Mouse (Mus musculus): ENCODE measurements at regions not wholly inside any gene's neighbourhood (a gene's known extent, or its start where the extent isn't known, plus 50 kb on each side); places are given as distances from the start of the nearest gene placed in this dataset.

DNA sequence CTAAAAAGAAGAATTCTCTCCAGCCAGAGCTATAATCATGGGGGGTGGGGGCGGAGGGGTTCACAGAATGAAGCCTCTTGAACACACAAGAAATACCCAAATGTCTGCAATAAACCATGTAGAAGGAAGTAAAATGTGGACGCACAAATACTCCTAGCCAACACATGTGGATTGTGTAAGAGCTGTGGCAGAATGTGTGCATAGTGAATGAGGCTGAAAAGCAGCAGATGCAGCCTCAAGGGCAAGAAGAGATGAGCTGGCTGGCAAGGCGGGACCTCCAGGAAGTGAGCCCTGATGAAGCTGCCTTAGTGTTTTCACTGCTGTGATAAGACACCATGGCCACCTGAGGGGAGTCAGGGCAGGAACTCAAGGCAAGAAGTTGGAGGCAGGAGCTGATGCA lies 53.3 kb upstream of the Arhgap28 start:
- H3K9me3 ChIP-seq (ENCODE audit: control insufficient read depth, low read length), result no peaks in the 10 kb centered on the region
- ATAC-seq (ENCODE audit: insufficient read depth), result no peak
- WGBS (ENCODE audit: insufficient replicate concordance), result 42% methylated on average over 3 of the region's 3 CpGs
- H3K4me2 ChIP-seq (ENCODE audit: low read depth), result no peak overlapping the region
- TF ChIP-seq EP300 (IDR thresholded peaks at IDR 0.05; ENCODE audit: low read depth) (no peak), CTCF (IDR thresholded peaks at IDR 0.05; ENCODE audit: low read depth) (no peak)
- no peak for DNase-seq (ENCODE audit: low read depth in 3 of 3, low spot score in 3 of 3)
- no peak overlapping the region for H3K9ac ChIP-seq (replicated peaks)
- no peak overlapping the region for H3K27ac ChIP-seq
- H3K4me3 ChIP-seq (ENCODE audit: insufficient read depth in 1 of 2, low read depth in 2 of 2, low read length in 2 of 2), result no peak overlapping the region
- no peaks in the 10 kb centered on the region for H3K27me3 ChIP-seq (ENCODE audit: control insufficient read depth, insufficient read depth, low read length)
- H3K36me3 ChIP-seq (replicated peaks; ENCODE audit: control insufficient read depth, insufficient read depth, low read depth), result no peaks in the 10 kb centered on the region
- no peaks in the 10 kb centered on the region for H3K4me1 ChIP-seq (replicated peaks; ENCODE audit: control insufficient read depth in 2 of 2, insufficient read depth in 2 of 2, low read length in 1 of 2)

- Histone ChIP-seq H3K27me3 (ENCODE audit: control insufficient read depth, insufficient read depth, low read length) (no peaks in the 10 kb centered on the region), H3K4me2 (ENCODE audit: low read depth) (no peak overlapping the region), H3K36me3 (replicated peaks; ENCODE audit: control insufficient read depth, insufficient read depth, low read depth) (no peaks in the 10 kb centered on the region), H3K9ac (replicated peaks) (no peak overlapping the region), H3K9me3 (ENCODE audit: control insufficient read depth, low read length) (no peaks in the 10 kb centered on the region), H3K4me3 (ENCODE audit: insufficient read depth in 1 of 2, low read depth in 2 of 2, low read length in 2 of 2) (no peak overlapping the region), H3K27ac (no peak overlapping the region), H3K4me1 (replicated peaks; ENCODE audit: control insufficient read depth in 2 of 2, insufficient read depth in 2 of 2, low read length in 1 of 2) (no peaks in the 10 kb centered on the region)
- ATAC-seq (ENCODE audit: insufficient read depth) (no peak), DNase-seq (ENCODE audit: low read depth in 3 of 3, low spot score in 3 of 3) (no peak)
- 54% methylated on average over 3 of the region's 3 CpGs for WGBS (ENCODE audit: insufficient replicate concordance)
- no peak for TF ChIP-seq CTCF (IDR thresholded peaks at IDR 0.05; ENCODE audit: low read depth)
- no peak for TF ChIP-seq EP300 (IDR thresholded peaks at IDR 0.05; ENCODE audit: low read depth)
Measured at GRCm38 (mm10) chr17:68060455-68060854, 56.5 kb upstream of the Arhgap28 start.

DNA sequence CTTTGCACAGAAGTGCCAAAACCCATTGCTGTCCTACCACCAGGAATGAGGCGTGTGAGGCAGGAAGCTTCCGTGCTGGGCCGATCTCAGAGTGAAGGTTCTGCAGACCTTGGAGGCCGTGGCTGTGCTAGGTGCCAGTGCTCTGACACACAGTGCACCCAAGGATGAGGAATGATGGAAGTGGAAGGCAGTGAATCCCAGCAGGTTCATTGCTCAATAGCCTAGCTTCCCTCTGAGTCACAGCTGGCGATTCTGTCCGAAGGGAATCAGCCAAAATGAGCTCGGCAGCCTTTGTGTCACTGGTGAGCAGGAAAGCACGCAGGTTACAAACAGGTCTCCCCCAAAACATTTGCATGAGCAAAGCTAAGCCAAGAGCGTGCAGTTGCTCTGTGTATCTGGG lies 61.8 kb upstream of the Arhgap28 start:
- Histone ChIP-seq H3K4me2 (ENCODE audit: low read depth) (no peak overlapping the region), H3K27me3 (ENCODE audit: control insufficient read depth, insufficient read depth, low read length) (no peaks in the 10 kb centered on the region), H3K4me1 (replicated peaks; ENCODE audit: control insufficient read depth in 2 of 2, insufficient read depth in 2 of 2, low read length in 1 of 2) (no peaks in the 10 kb centered on the region), H3K9me3 (ENCODE audit: control insufficient read depth, low read length) (no peaks in the 10 kb centered on the region), H3K4me3 (ENCODE audit: insufficient read depth in 1 of 2, low read depth in 2 of 2, low read length in 2 of 2) (no peak overlapping the region), H3K9ac (replicated peaks) (no peak overlapping the region), H3K36me3 (replicated peaks; ENCODE audit: control insufficient read depth, insufficient read depth, low read depth) (no peaks in the 10 kb centered on the region), H3K27ac (no peak overlapping the region)
- 71% methylated on average over 9 of the region's 9 CpGs for WGBS (ENCODE audit: insufficient replicate concordance)
- TF ChIP-seq CTCF (IDR thresholded peaks at IDR 0.05; ENCODE audit: low read depth), result no peak
- no peak for TF ChIP-seq EP300 (IDR thresholded peaks at IDR 0.05; ENCODE audit: low read depth)
- DNase-seq (ENCODE audit: low read depth in 3 of 3, low spot score in 3 of 3) (no peak), ATAC-seq (ENCODE audit: insufficient read depth) (no peak)

GRCm38 (mm10) chr17:68066204-68066603 lies 62.3 kb upstream of the Arhgap28 start:
- Histone ChIP-seq H3K27me3 (ENCODE audit: control insufficient read depth, insufficient read depth, low read length) (no peaks in the 10 kb centered on the region), H3K4me1 (replicated peaks; ENCODE audit: control insufficient read depth in 2 of 2, insufficient read depth in 2 of 2, low read length in 1 of 2) (no peaks in the 10 kb centered on the region), H3K9me3 (ENCODE audit: control insufficient read depth, low read length) (no peaks in the 10 kb centered on the region), H3K9ac (replicated peaks) (no peak overlapping the region), H3K4me3 (ENCODE audit: insufficient read depth in 1 of 2, low read depth in 2 of 2, low read length in 2 of 2) (no peak overlapping the region), H3K36me3 (replicated peaks; ENCODE audit: control insufficient read depth, insufficient read depth, low read depth) (no peaks in the 10 kb centered on the region), H3K27ac (no peak overlapping the region), H3K4me2 (ENCODE audit: low read depth) (no peak overlapping the region)
- DNase-seq (ENCODE audit: low read depth in 3 of 3, low spot score in 3 of 3) (no peak), ATAC-seq (ENCODE audit: insufficient read depth) (no peak)
- 59% methylated on average over 2 of the region's 2 CpGs for WGBS (ENCODE audit: insufficient replicate concordance)
- TF ChIP-seq EP300 (IDR thresholded peaks at IDR 0.05; ENCODE audit: low read depth) (no peak), CTCF (IDR thresholded peaks at IDR 0.05; ENCODE audit: low read depth) (no peak)

GRCm38 (mm10) chr17:68069008-68069407 lies 65.1 kb upstream of the Arhgap28 start:
- Histone ChIP-seq H3K27ac (no peak overlapping the region), H3K4me3 (ENCODE audit: insufficient read depth in 1 of 2, low read depth in 2 of 2, low read length in 2 of 2) (no peak overlapping the region), H3K4me1 (replicated peaks; ENCODE audit: control insufficient read depth in 2 of 2, insufficient read depth in 2 of 2, low read length in 1 of 2) (no peaks in the 10 kb centered on the region), H3K27me3 (ENCODE audit: control insufficient read depth, insufficient read depth, low read length) (no peaks in the 10 kb centered on the region), H3K36me3 (replicated peaks; ENCODE audit: control insufficient read depth, insufficient read depth, low read depth) (no peaks in the 10 kb centered on the region), H3K9me3 (ENCODE audit: control insufficient read depth, low read length) (no peaks in the 10 kb centered on the region), H3K4me2 (ENCODE audit: low read depth) (no peak overlapping the region), H3K9ac (replicated peaks) (no peak overlapping the region)
- TF ChIP-seq EP300 (IDR thresholded peaks at IDR 0.05; ENCODE audit: low read depth) (no peak), CTCF (IDR thresholded peaks at IDR 0.05; ENCODE audit: low read depth) (no peak)
- ATAC-seq (ENCODE audit: insufficient read depth), result no peak
- 58% methylated on average over 7 of the region's 7 CpGs for WGBS (ENCODE audit: insufficient replicate concordance)
- DNase-seq (ENCODE audit: low read depth in 3 of 3, low spot score in 3 of 3), result no peak
